Mouse (Mus musculus): ENCODE results near the gene Piezo1. TPM values are rescaled to one million over a fixed set of nuclear protein-coding genes. Genes with fewer than 3 reads are reported as not detected.
"Not testable (repeated sequence)": the region's sequence is repeated elsewhere in the genome, so short reads cannot be mapped to it uniquely, and the experiment has no call there.

The Piezo1 gene
- polyA plus RNA-seq, 1 experiment from 2014 or later: 253 TPM

GRCm38 (mm10) chr8:122579196-122579595 is 28.1 kb upstream of the Piezo1 start:
- ATAC-seq (no peak), DNase-seq (ENCODE audit: low read depth, low spot score) (no peak)
- H3K27me3 ChIP-seq: no peaks in the 10 kb centered on the region
- no peak for TF ChIP-seq CTCF (IDR thresholded peaks at IDR 0.05)
- ChIA-PET POLR2A (interaction anchor here (1.3 to 5.6 kb wide), 3 partner anchors 25 to 31 kb away, joined by 3 to 26 read pairs (median 3); partner anchors contain the start of genes Galns and Trappc2l), CTCF (no interaction called here)
- in situ Hi-C loops (cut with MboI; ENCODE audit: low pct_unique_long_range_greater_than_20kb): no loop called here

- ChIA-PET CTCF (interaction anchor here (2.8 kb wide), 1 partner anchor 28 kb away, joined by 7 read pairs; no protein-coding TSS in a partner anchor), POLR2A (interaction anchor here (1.1 to 5.6 kb wide), 4 partner anchors 10 to 144 kb away, joined by 3 to 26 read pairs (median 8); partner anchors contain the start of genes Cdt1, Cyba, Galns and Trappc2l)
- ATAC-seq (no peak), DNase-seq (ENCODE audit: low read depth, low spot score) (no peak)
- in situ Hi-C loops (cut with MboI; ENCODE audit: low pct_unique_long_range_greater_than_20kb): no loop called here
- H3K27me3 ChIP-seq: no peaks in the 10 kb centered on the region
- TF ChIP-seq CTCF (IDR thresholded peaks at IDR 0.05): no peak
Measured at GRCm38 (mm10) chr8:122577116-122577515, 26.0 kb upstream of the Piezo1 start.

GRCm38 (mm10) chr8:122576648-122577022 is 25.5 kb upstream of the Piezo1 start, which contains the start of gene Aprt:
Gene Aprt, minus strand, starts transcription at chr8:122576909.
- TF ChIP-seq CTCF (IDR thresholded peaks at IDR 0.05): no peak
- DNase-seq (ENCODE audit: low read depth, low spot score) (no peak), ATAC-seq (peak; percentile 67)
- in situ Hi-C loops (cut with MboI; ENCODE audit: low pct_unique_long_range_greater_than_20kb): no loop called here
- ChIA-PET CTCF (interaction anchor here (2.8 kb wide), 1 partner anchor 28 kb away, joined by 7 read pairs; no protein-coding TSS in a partner anchor), POLR2A (interaction anchor here (1.1 to 5.6 kb wide), 4 partner anchors 9 to 144 kb away, joined by 3 to 26 read pairs (median 8); partner anchors contain the start of genes Cdt1, Cyba, Galns and Trappc2l)
- H3K27me3 ChIP-seq: no peaks in the 10 kb centered on the region

GRCm38 (mm10) chr8:122575735-122576647 is 24.9 kb upstream of the Piezo1 start:
- ATAC-seq (peak; percentile 27), DNase-seq (ENCODE audit: low read depth, low spot score) (no peak)
- CTCF ChIA-PET: interaction anchor here (2.8 kb wide), 1 partner anchor 29 kb away, joined by 7 read pairs; no protein-coding TSS in a partner anchor
- in situ Hi-C loops (cut with MboI; ENCODE audit: low pct_unique_long_range_greater_than_20kb): no loop called here
- POLR2A ChIA-PET: interaction anchor here (0.8 to 5.6 kb wide), 6 partner anchors 8 to 143 kb away, joined by 3 to 26 read pairs (median 4); partner anchors contain the start of genes Cdt1, Cyba, Galns and Trappc2l
- H3K27me3 ChIP-seq: no peaks in the 10 kb centered on the region
- no peak for TF ChIP-seq CTCF (IDR thresholded peaks at IDR 0.05)

- ChIA-PET POLR2A (interaction anchor here (0.8 to 5.6 kb wide), 5 partner anchors 8 to 35 kb away, joined by 3 to 26 read pairs (median 3); partner anchors contain the start of genes Cdt1, Galns and Trappc2l), CTCF (interaction anchor here (2.8 kb wide), 1 partner anchor 30 kb away, joined by 7 read pairs; no protein-coding TSS in a partner anchor)
- DNase-seq (ENCODE audit: low read depth, low spot score) (no peak), ATAC-seq (no peak)
- in situ Hi-C loops (cut with MboI; ENCODE audit: low pct_unique_long_range_greater_than_20kb): no loop called here
- no peak for TF ChIP-seq CTCF (IDR thresholded peaks at IDR 0.05)
- H3K27me3 ChIP-seq: no peaks in the 10 kb centered on the region
Measured at GRCm38 (mm10) chr8:122575286-122575685, 24.2 kb upstream of the Piezo1 start.

- ChIA-PET POLR2A (interaction anchor here (1.1 to 5.6 kb wide), 3 partner anchors 7 to 36 kb away, joined by 3 to 26 read pairs (median 11); partner anchors contain the start of genes Cdt1, Galns and Trappc2l), CTCF (interaction anchor here (2.8 kb wide), 1 partner anchor 30 kb away, joined by 7 read pairs; no protein-coding TSS in a partner anchor)
- no peak for TF ChIP-seq CTCF (IDR thresholded peaks at IDR 0.05)
- no peaks in the 10 kb centered on the region for H3K27me3 ChIP-seq
- in situ Hi-C loops (cut with MboI; ENCODE audit: low pct_unique_long_range_greater_than_20kb): no loop called here
- DNase-seq (ENCODE audit: low read depth, low spot score): no peak
- ATAC-seq: no peak
Measured at GRCm38 (mm10) chr8:122574667-122575251, 23.6 kb upstream of the Piezo1 start.

GRCm38 (mm10) chr8:122574264-122574663 is 23.1 kb upstream of the Piezo1 start:
- no peak for DNase-seq (ENCODE audit: low read depth, low spot score)
- CTCF ChIA-PET: no interaction called here
- TF ChIP-seq CTCF (IDR thresholded peaks at IDR 0.05): no peak
- H3K27me3 ChIP-seq: no peaks in the 10 kb centered on the region
- in situ Hi-C loops (cut with MboI; ENCODE audit: low pct_unique_long_range_greater_than_20kb): no loop called here
- POLR2A ChIA-PET: interaction anchor here (1.1 to 5.6 kb wide), 2 partner anchors 30 to 36 kb away, joined by 3 to 26 read pairs; partner anchors contain the start of genes Galns and Trappc2l
- ATAC-seq: no peak

GRCm38 (mm10) chr8:122573577-122573976 is 22.4 kb upstream of the Piezo1 start:
- in situ Hi-C loops (cut with MboI; ENCODE audit: low pct_unique_long_range_greater_than_20kb): no loop called here
- no peak for ATAC-seq
- CTCF ChIA-PET: no interaction called here

GRCm38 (mm10) chr8:122573176-122573575 is 22.0 kb upstream of the Piezo1 start:
- ATAC-seq; DNase-seq (ENCODE audit: low read depth, low spot score); H3K27me3 ChIP-seq; in situ Hi-C loops (cut with MboI; ENCODE audit: low pct_unique_long_range_greater_than_20kb); CTCF ChIA-PET: not testable (repeated sequence)
- POLR2A ChIA-PET: interaction anchor here (0.7 to 1.6 kb wide), 3 partner anchors 11 to 77 kb away, joined by 4 read pairs; no protein-coding TSS in a partner anchor

More at GRCm38 (mm10) chr8:122573577-122573976, 22.4 kb upstream of the Piezo1 start:
- no peak for TF ChIP-seq CTCF (IDR thresholded peaks at IDR 0.05)
- DNase-seq (ENCODE audit: low read depth, low spot score): no peak
- H3K27me3 ChIP-seq: no peaks in the 10 kb centered on the region
- POLR2A ChIA-PET: interaction anchor here (0.7 to 1.6 kb wide), 3 partner anchors 10 to 77 kb away, joined by 4 read pairs; no protein-coding TSS in a partner anchor

- ATAC-seq (no peak), DNase-seq (ENCODE audit: low read depth, low spot score) (no peak)
- TF ChIP-seq CTCF (IDR thresholded peaks at IDR 0.05): no peak
- CTCF ChIA-PET: no interaction called here
- H3K27me3 ChIP-seq: no peaks in the 10 kb centered on the region
- in situ Hi-C loops (cut with MboI; ENCODE audit: low pct_unique_long_range_greater_than_20kb): no loop called here
- POLR2A ChIA-PET: interaction anchor here (1.2 to 1.6 kb wide), 2 partner anchors 11 to 22 kb away, joined by 4 read pairs; no protein-coding TSS in a partner anchor
Measured at GRCm38 (mm10) chr8:122572751-122573150, 21.6 kb upstream of the Piezo1 start.
